Mouse (Mus musculus) adrenal gland, postnatal 36 days (tissue): ENCODE measurements around the gene Vwc2l. TPM values are rescaled to one million over a fixed set of nuclear protein-coding genes. Genes with fewer than 3 reads are reported as not detected.

Source experiments
- DNase-seq, 2 experiments: peaks; one replicate each; pipeline ENCODE4 v3.0.0; 2021; ENCODE audit warnings: mixed read lengths in 1 of 2
- total RNA-seq, 2 experiments: library from RNA; stranded (reverse); gene quantifications; 2 replicates each; pipeline ENCODE4 v1.2.3; 2021

Vwc2l gene
- total RNA-seq, 2 experiments from 2014 or later, result 0.07 TPM; not detected in 1

DNA sequence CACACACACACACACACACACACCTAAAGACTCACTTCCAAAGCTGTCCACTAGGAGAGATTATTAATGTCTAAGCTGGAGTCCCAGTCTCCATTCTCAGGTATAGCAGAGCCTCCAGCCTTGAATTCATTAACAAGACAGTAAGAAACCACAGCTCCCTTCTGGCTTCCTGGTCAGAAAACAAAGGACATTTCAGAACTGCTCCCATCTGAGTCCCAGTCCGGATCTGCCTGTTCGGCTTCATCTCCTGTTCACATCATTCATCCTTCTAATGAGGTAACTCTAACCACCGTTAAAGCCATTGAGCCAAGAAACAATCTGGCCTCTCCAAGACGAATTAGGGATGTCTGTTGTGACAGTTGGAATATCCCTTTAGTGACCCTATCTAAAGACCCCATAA lies 185.7 kb downstream of the Vwc2l start:
- DNase-seq, result no peak

DNA sequence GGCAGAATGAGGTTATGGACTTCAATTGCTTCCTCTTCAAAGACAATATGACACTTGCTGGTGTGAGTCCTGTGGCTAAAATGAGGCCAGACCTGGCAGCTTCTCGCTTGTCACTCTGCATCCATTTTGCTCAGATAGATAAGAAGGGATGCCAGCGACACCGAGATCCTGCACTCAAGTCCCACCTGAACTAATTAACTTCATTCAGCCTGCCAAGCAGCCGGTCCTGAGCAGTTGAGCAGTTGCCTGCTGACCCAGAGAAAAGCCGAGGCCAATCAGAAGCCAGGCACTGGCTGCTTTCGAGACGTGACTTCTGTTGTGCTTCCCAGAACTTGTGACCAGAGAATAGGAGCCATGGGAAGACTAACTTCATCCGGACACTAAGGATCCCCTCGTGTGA lies 187.6 kb downstream of the Vwc2l start:
- DNase-seq, result no peak

DNA sequence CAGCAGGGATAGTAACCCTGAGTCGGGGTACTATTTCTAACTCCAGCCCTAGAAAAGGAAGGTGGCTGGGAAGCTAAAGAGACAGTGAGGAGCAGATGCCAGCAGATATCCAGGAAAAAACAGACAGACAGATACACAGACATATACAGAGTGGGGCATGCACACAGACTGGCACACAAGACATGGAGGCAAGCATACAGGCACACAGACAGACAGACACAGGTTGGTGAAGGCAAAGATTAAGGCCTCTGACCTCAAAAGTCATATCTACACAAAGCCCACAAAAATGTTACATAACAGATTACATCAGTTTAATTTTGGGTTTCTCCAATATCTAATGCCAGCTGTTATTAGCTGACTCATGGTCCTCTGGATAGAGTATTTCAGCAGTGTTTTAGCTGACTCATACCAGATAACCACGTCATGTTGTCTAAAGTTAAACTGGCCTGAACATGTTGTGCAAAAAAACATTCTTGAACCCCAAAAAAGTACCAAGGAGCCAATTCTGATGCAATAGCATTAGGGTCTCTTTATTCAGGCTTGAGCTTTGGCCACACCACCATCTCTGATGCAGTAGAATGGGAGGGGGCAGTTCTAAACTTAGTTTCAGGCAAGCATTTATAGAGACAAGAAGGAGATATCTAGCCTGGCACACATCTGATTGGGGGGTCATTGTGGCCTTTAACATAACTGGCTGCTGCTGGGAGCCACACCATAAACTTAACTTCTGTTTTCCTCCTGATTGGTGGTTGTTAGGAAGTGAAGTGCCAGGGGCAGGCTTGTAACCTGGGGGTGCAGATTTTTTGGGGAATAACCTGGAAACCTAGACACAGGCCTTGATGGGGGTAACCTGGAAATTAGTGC lies 192.9 kb downstream of the Vwc2l start:
- peak in 1 of 2 experiments; percentile 10 for DNase-seq

DNA sequence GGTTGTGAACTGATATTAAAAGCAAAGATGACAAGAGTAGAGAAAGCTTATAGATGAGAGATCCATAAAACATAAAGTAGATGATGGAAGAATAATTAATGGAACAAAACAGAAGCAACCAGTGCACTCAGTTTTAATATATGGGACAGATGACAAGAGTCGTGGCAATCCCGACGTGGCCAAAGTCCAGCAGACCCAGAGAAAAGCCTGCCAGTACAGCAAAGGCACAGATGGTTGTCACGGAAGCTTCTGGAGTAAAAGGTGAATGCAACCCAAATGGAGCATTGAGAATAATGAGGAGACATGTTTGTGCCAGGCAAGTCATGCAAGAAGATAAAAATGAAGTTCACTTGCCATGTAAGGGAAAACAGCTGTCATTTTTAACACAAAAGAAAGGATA lies 207.5 kb downstream of the Vwc2l start:
- no peak for DNase-seq
